Mouse (Mus musculus): Measurements from ENCODE around the gene Vmn2r118. TPM values are rescaled to one million over a fixed set of nuclear protein-coding genes. Genes with fewer than 3 reads are reported as not detected.

Vmn2r118 gene
- polyA plus RNA-seq (2017; shearing (Covaris generic)) = not detected

DNA sequence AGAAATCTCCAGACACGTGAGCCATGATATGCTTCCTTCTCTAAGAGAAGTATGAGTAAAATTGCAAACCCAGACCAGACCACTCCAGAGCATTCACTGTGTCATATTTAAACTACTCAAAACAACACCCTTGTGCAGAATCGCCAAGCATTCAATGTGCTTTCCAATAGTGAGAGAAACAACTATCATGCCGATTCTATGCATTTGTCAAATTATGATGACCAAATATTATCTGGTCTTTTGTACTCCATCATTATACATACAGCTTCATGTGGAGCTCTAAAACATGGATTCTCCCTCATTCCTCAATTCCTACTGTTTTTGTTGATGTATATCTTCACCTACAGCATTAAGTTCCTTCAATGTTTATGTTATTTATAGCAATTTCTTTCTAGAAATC is at the start of gene Vmn2r118:
TSS of gene Vmn2r118 (minus strand) at position 101 of the 400 bp plus-strand sequence.

Other genes with a start within 250 kb of the Vmn2r118 start
- not detected for gene St6gal2, start 179.8 kb downstream of the Vmn2r118 start, polyA plus RNA-seq (2017; shearing (Covaris generic))
- gene Pot1b, start 87.4 kb upstream of the Vmn2r118 start, polyA plus RNA-seq (2017; shearing (Covaris generic)) = 15.3 TPM
- gene Adgre4, start 124.8 kb upstream of the Vmn2r118 start, polyA plus RNA-seq (2017; shearing (Covaris generic)) = not detected

Measured in naive thymus-derived CD4-positive, alpha-beta T cell, adult 5 months (primary cell).